Mouse (Mus musculus): ENCODE results near the gene Trim38. TPM values are rescaled to one million over a fixed set of nuclear protein-coding genes. Genes with fewer than 3 reads are reported as not detected.

The Trim38 gene
- polyA plus RNA-seq, 1 experiment, result not detected

DNA sequence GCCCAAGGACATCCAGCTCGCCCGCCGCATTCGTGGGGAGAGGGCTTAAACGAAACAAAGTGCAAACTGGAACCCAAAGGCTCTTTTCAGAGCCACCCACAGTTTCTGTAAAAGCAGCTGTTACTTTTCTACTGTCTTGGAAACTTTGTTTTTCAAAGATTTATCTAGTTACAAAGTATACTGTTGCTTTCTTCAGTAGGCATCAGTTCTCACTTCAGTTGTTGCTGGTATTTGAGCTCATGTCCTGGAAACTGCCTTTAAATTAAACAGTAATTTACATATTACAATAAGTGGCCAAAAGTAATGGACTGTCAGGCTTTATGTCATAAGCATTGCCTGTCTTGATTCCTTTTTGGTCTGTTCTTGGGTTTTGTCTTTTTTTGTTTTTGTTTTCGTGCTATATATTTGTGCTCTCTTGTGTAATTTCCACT is 17.0 kb upstream of the Trim38 start:
- Histone ChIP-seq H3K4me1 (ENCODE audit: control insufficient read depth, insufficient read depth, low read length) (no peaks in the 10 kb centered on the region; the same call in none of the 2 replicates), H3K4me3 (replicated peaks; ENCODE audit: extremely low read depth, low read depth, low read length) (no peak overlapping the region)
- no peak for DNase-seq
- 15% methylated on average over 6 of the region's 6 CpGs for WGBS
- TF ChIP-seq POLR2A (IDR thresholded peaks at IDR 0.05; ENCODE audit: borderline replicate concordance, extremely low read depth, low read depth, low read length), result no peak
- TF ChIP-seq CTCF (IDR thresholded peaks at IDR 0.05; ENCODE audit: insufficient read depth, low read length), result no peak

- TF ChIP-seq POLR2A (IDR thresholded peaks at IDR 0.05; ENCODE audit: borderline replicate concordance, extremely low read depth, low read depth, low read length), result no peak
- TF ChIP-seq CTCF (IDR thresholded peaks at IDR 0.05; ENCODE audit: insufficient read depth, low read length), result no peak
- WGBS, result 49% methylated on average over 4 of the region's 4 CpGs
- no peak for DNase-seq
- H3K4me1 ChIP-seq (ENCODE audit: control insufficient read depth, insufficient read depth, low read length), result no peaks in the 10 kb centered on the region; the same call in none of the 2 replicates
- no peak overlapping the region for H3K4me3 ChIP-seq (replicated peaks; ENCODE audit: extremely low read depth, low read depth, low read length)
Observed at GRCm38 (mm10) chr13:23753314-23754078, 16.2 kb upstream of the Trim38 start.

GRCm38 (mm10) chr13:23755000-23755399 is 14.7 kb upstream of the Trim38 start:
- no peak for TF ChIP-seq CTCF (IDR thresholded peaks at IDR 0.05; ENCODE audit: insufficient read depth, low read length)
- TF ChIP-seq POLR2A (IDR thresholded peaks at IDR 0.05; ENCODE audit: borderline replicate concordance, extremely low read depth, low read depth, low read length), result no peak
- Histone ChIP-seq H3K4me1 (ENCODE audit: control insufficient read depth, insufficient read depth, low read length) (no peaks in the 10 kb centered on the region; the same call in none of the 2 replicates), H3K4me3 (replicated peaks; ENCODE audit: extremely low read depth, low read depth, low read length) (no peak overlapping the region)
- DNase-seq, result no peak

- peak within 1 kb of the TSS; percentile 18 for H3K4me3 ChIP-seq (replicated peaks; ENCODE audit: extremely low read depth, low read depth, low read length)
- peaks cover 2% of the 10 kb centered on the region for H3K4me1 ChIP-seq (ENCODE audit: control insufficient read depth, insufficient read depth, low read length)
- WGBS, result under 1% methylated on average over 20 of the region's 22 CpGs
- TF ChIP-seq POLR2A (IDR thresholded peaks at IDR 0.05; ENCODE audit: borderline replicate concordance, extremely low read depth, low read depth, low read length) (peak; percentile 85; the same call in 1 of the 2 replicates), CTCF (IDR thresholded peaks at IDR 0.05; ENCODE audit: insufficient read depth, low read length) (no peak)
- peak; percentile 75 for DNase-seq
Observed at GRCm38 (mm10) chr13:23756790-23757189, 12.9 kb upstream of the Trim38 start, which contains the start of gene Hist1h4b. Gene Hist1h4b (plus strand): TSS chr13:23757013.

- Histone ChIP-seq H3K4me3 (replicated peaks; ENCODE audit: extremely low read depth, low read depth, low read length) (peak overlapping the region; percentile 18), H3K4me1 (ENCODE audit: control insufficient read depth, insufficient read depth, low read length) (peaks cover 2% of the 10 kb centered on the region)
- DNase-seq, result no peak
- TF ChIP-seq CTCF (IDR thresholded peaks at IDR 0.05; ENCODE audit: insufficient read depth, low read length) (no peak), POLR2A (IDR thresholded peaks at IDR 0.05; ENCODE audit: borderline replicate concordance, extremely low read depth, low read depth, low read length) (no peak)
- 2% methylated on average over 18 of the region's 23 CpGs for WGBS
Observed at GRCm38 (mm10) chr13:23757211-23757773, 12.4 kb upstream of the Trim38 start.

GRCm38 (mm10) chr13:23757921-23758320 is 11.8 kb upstream of the Trim38 start:
- Histone ChIP-seq H3K4me1 (ENCODE audit: control insufficient read depth, insufficient read depth, low read length) (peaks cover 2% of the 10 kb centered on the region), H3K4me3 (replicated peaks; ENCODE audit: extremely low read depth, low read depth, low read length) (no peak overlapping the region)
- no peak for TF ChIP-seq CTCF (IDR thresholded peaks at IDR 0.05; ENCODE audit: insufficient read depth, low read length)
- TF ChIP-seq POLR2A (IDR thresholded peaks at IDR 0.05; ENCODE audit: borderline replicate concordance, extremely low read depth, low read depth, low read length), result no peak
- no peak for DNase-seq
- WGBS, result 40% methylated on average over 3 of the region's 3 CpGs

DNA sequence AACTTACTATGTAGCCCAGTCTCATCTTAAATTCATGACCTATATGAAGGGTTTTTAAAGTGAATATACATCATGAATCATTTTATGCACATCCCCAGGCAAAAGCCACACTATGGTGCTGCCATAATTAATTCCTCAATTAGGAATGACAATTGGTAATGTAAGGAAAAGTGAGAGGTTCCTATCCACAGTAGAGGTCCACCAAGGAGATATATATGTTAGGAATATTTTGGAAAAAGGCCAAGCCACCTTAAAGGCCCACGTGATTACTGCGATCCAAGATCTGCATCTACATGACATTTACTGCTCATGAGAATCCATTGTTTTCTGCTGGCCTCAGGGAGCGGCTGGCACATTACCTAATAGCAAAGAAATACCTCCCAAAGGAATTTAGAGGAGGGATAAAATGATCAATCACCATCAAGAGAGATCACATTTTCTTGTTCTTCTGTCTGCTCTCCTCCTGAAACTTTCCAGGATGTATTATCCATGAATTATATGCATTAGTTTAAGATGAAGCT is 10.4 kb upstream of the Trim38 start:
- DNase-seq, result no peak

DNA sequence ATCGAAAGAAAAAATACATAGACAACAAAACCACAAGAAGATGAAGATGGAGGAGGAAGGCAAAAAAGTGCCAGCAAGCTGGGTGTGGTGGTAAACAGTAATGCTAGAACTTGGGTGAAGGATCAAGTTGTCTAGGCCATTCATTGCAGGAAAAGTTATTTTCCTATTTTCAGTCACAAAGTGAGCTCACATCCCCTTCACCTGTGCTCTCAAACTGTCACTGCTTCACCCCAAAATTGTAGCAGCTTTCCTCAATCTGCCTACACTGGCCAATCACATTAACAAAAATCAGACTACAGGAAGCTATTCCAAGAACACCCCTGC is 9.8 kb upstream of the Trim38 start:
- DNase-seq, result no peak
- Histone ChIP-seq H3K4me1 (ENCODE audit: control insufficient read depth, insufficient read depth, low read length) (peaks cover 2% of the 10 kb centered on the region), H3K4me3 (replicated peaks; ENCODE audit: extremely low read depth, low read depth, low read length) (no peak overlapping the region)
- WGBS, result 39% methylated on average over 1 of the region's 1 CpGs
- TF ChIP-seq POLR2A (IDR thresholded peaks at IDR 0.05; ENCODE audit: borderline replicate concordance, extremely low read depth, low read depth, low read length) (no peak), CTCF (IDR thresholded peaks at IDR 0.05; ENCODE audit: insufficient read depth, low read length) (no peak)

More for the DNA sequence above, 10.4 kb upstream of the Trim38 start:
- 86% methylated on average over 3 of the region's 3 CpGs for WGBS
- H3K4me3 ChIP-seq (replicated peaks; ENCODE audit: extremely low read depth, low read depth, low read length), result no peak overlapping the region
- H3K4me1 ChIP-seq (ENCODE audit: control insufficient read depth, insufficient read depth, low read length), result peaks cover 2% of the 10 kb centered on the region
- no peak for TF ChIP-seq POLR2A (IDR thresholded peaks at IDR 0.05; ENCODE audit: borderline replicate concordance, extremely low read depth, low read depth, low read length)
- no peak for TF ChIP-seq CTCF (IDR thresholded peaks at IDR 0.05; ENCODE audit: insufficient read depth, low read length)

DNA sequence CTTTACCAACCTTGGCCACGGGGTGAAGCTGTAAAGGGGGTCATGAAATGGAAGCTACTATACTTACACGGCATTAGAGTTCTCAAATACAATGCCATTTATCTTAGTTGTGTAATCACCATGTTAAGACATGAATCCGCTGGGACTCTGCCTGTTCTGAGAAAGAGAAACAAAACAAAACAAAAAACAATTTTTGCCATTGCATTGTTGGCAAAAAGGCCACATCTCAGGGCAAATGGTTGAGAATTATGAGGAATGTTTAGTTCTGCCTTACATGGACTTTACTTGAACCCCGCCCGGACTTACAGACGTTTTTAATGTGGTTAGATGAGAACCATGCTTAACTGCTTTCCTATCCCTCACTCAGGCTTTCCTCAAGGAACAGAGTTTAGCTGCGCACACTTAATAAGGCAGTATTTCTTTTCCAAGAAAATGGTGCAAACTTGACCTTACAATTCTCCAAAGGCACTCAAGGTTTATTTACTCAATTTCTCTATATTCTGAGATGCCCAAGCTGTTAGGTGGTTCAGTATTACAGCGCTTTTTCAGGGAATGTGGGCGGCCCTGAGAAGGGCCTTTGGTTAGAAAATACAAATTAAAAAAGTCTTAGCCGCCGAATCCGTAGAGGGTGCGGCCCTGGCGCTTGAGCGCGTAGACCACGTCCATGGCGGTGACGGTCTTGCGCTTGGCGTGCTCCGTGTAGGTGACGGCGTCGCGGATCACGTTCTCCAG is 9.3 kb upstream of the Trim38 start:
- Histone ChIP-seq H3K4me3 (replicated peaks; ENCODE audit: extremely low read depth, low read depth, low read length) (peak overlapping the region; percentile 19), H3K4me1 (ENCODE audit: control insufficient read depth, insufficient read depth, low read length) (peaks cover 2% of the 10 kb centered on the region)
- TF ChIP-seq POLR2A (IDR thresholded peaks at IDR 0.05; ENCODE audit: borderline replicate concordance, extremely low read depth, low read depth, low read length) (no peak), CTCF (IDR thresholded peaks at IDR 0.05; ENCODE audit: insufficient read depth, low read length) (no peak)
- no peak for DNase-seq
- 1% methylated on average over 26 of the region's 27 CpGs for WGBS
